Mouse (Mus musculus): ENCODE data around the gene Magi1. TPM values are rescaled to one million over a fixed set of nuclear protein-coding genes. Genes with fewer than 3 reads are reported as not detected.
A peak's percentile ranks its signal among the peaks of the same experiment; 100 is the strongest.

The Magi1 gene
- polyA plus RNA-seq, 1 experiment from 2014 or later = 1.9 TPM

- ATAC-seq (no peak), DNase-seq (no peak)
- no peaks in the 10 kb centered on the region for H3K36me3 ChIP-seq (replicated peaks; ENCODE audit: insufficient read depth, low read length)
- no peak overlapping the region for H3K4me3 ChIP-seq (ENCODE audit: low read depth, low read length)
- no peaks in the 10 kb centered on the region for H3K4me1 ChIP-seq (ENCODE audit: insufficient read depth)
- no peak overlapping the region for H3K9ac ChIP-seq (replicated peaks)
- no peaks in the 10 kb centered on the region for H3K27me3 ChIP-seq (ENCODE audit: insufficient read depth, low read length)
- no peak overlapping the region for H3K4me2 ChIP-seq (ENCODE audit: low read depth, low read length)
- H3K9me3 ChIP-seq (ENCODE audit: low read length) = no peaks in the 10 kb centered on the region
- 88% methylated on average over 10 of the region's 10 CpGs for WGBS (ENCODE audit: insufficient replicate concordance)
- no peak overlapping the region for H3K27ac ChIP-seq (ENCODE audit: low read depth)
- TF ChIP-seq CTCF (IDR thresholded peaks at IDR 0.05; ENCODE audit: low read depth) = no peak
- TF ChIP-seq EP300 (IDR thresholded peaks at IDR 0.05; ENCODE audit: low read depth) = no peak
These were observed 18.1 kb upstream of the Magi1 start for GRCm38 (mm10) chr6:94301804-94302203.

GRCm38 (mm10) chr6:94300562-94300961 is 16.8 kb upstream of the Magi1 start:
- Histone ChIP-seq H3K36me3 (replicated peaks; ENCODE audit: insufficient read depth, low read length) (no peaks in the 10 kb centered on the region), H3K4me1 (ENCODE audit: insufficient read depth) (no peaks in the 10 kb centered on the region), H3K4me3 (ENCODE audit: low read depth, low read length) (no peak overlapping the region), H3K27ac (ENCODE audit: low read depth) (no peak overlapping the region), H3K27me3 (ENCODE audit: insufficient read depth, low read length) (no peaks in the 10 kb centered on the region), H3K4me2 (ENCODE audit: low read depth, low read length) (no peak overlapping the region), H3K9ac (replicated peaks) (no peak overlapping the region), H3K9me3 (ENCODE audit: low read length) (no peaks in the 10 kb centered on the region)
- DNase-seq (no peak), ATAC-seq (0 out of 2 replicates have a peak, but pooled peaks have one; percentile 36)
- no peak for TF ChIP-seq CTCF (IDR thresholded peaks at IDR 0.05; ENCODE audit: low read depth)
- TF ChIP-seq EP300 (IDR thresholded peaks at IDR 0.05; ENCODE audit: low read depth) = no peak
- WGBS (ENCODE audit: insufficient replicate concordance) = 19% methylated on average over 3 of the region's 3 CpGs

GRCm38 (mm10) chr6:94287387-94287786 is 3.7 kb upstream of the Magi1 start:
- TF ChIP-seq EP300 (IDR thresholded peaks at IDR 0.05; ENCODE audit: low read depth) (no peak), CTCF (IDR thresholded peaks at IDR 0.05; ENCODE audit: low read depth) (peak; percentile 26)
- DNase-seq (no peak), ATAC-seq (no peak)
- Histone ChIP-seq H3K4me3 (ENCODE audit: low read depth, low read length) (no peak overlapping the region), H3K4me2 (ENCODE audit: low read depth, low read length) (no peak overlapping the region), H3K4me1 (ENCODE audit: insufficient read depth) (peaks cover 3% of the 10 kb centered on the region; the same call in 1 of the 2 replicates), H3K36me3 (replicated peaks; ENCODE audit: insufficient read depth, low read length) (no peaks in the 10 kb centered on the region), H3K9me3 (ENCODE audit: low read length) (no peaks in the 10 kb centered on the region), H3K27ac (ENCODE audit: low read depth) (no peak overlapping the region), H3K27me3 (ENCODE audit: insufficient read depth, low read length) (peaks cover 12% of the 10 kb centered on the region; the same call in 1 of the 2 replicates), H3K9ac (replicated peaks) (no peak overlapping the region)

- no peak for DNase-seq
- ATAC-seq = no peak
- H3K9me3 ChIP-seq (ENCODE audit: low read length) = no peaks in the 10 kb centered on the region
- peaks cover 17% of the 10 kb centered on the region; the same call in 1 of the 2 replicates for H3K27me3 ChIP-seq (ENCODE audit: insufficient read depth, low read length)
- 69% methylated on average over 2 of the region's 2 CpGs for WGBS (ENCODE audit: insufficient replicate concordance)
- no peak overlapping the region for H3K4me3 ChIP-seq (ENCODE audit: low read depth, low read length)
- no peak overlapping the region for H3K9ac ChIP-seq (replicated peaks)
- H3K27ac ChIP-seq (ENCODE audit: low read depth) = no peak overlapping the region
- TF ChIP-seq CTCF (IDR thresholded peaks at IDR 0.05; ENCODE audit: low read depth) (no peak), EP300 (IDR thresholded peaks at IDR 0.05; ENCODE audit: low read depth) (no peak)
- peaks cover 3% of the 10 kb centered on the region for H3K4me1 ChIP-seq (ENCODE audit: insufficient read depth)
- no peaks in the 10 kb centered on the region for H3K36me3 ChIP-seq (replicated peaks; ENCODE audit: insufficient read depth, low read length)
- no peak overlapping the region for H3K4me2 ChIP-seq (ENCODE audit: low read depth, low read length)
These were observed 2.8 kb upstream of the Magi1 start for GRCm38 (mm10) chr6:94286555-94286954.

GRCm38 (mm10) chr6:94284089-94284825 is 540 bp upstream of the Magi1 start:
- Histone ChIP-seq H3K9ac (replicated peaks) (peak overlapping the region; percentile 74), H3K27me3 (ENCODE audit: insufficient read depth, low read length) (peaks cover 21% of the 10 kb centered on the region; the same call in 1 of the 2 replicates), H3K9me3 (ENCODE audit: low read length) (no peaks in the 10 kb centered on the region), H3K4me2 (ENCODE audit: low read depth, low read length) (peak overlapping the region; percentile 80), H3K27ac (ENCODE audit: low read depth) (peak overlapping the region; percentile 94), H3K4me1 (ENCODE audit: insufficient read depth) (peaks cover 3% of the 10 kb centered on the region), H3K36me3 (replicated peaks; ENCODE audit: insufficient read depth, low read length) (no peaks in the 10 kb centered on the region), H3K4me3 (ENCODE audit: low read depth, low read length) (peak overlapping the region; percentile 68)
- DNase-seq (peak; percentile 31), ATAC-seq (peak; percentile 62)
- under 1% methylated on average over 44 of the region's 44 CpGs for whole genome bisulfite sequencing (ENCODE audit: insufficient replicate concordance)
- no peak for TF ChIP-seq EP300 (IDR thresholded peaks at IDR 0.05; ENCODE audit: low read depth)
- TF ChIP-seq CTCF (IDR thresholded peaks at IDR 0.05; ENCODE audit: low read depth) = no peak

- H3K36me3 ChIP-seq (replicated peaks; ENCODE audit: insufficient read depth, low read length) = no peaks in the 10 kb centered on the region
- H3K4me1 ChIP-seq (ENCODE audit: insufficient read depth) = peaks cover 3% of the 10 kb centered on the region
- peak overlapping the region; percentile 80 for H3K4me2 ChIP-seq (ENCODE audit: low read depth, low read length)
- TF ChIP-seq EP300 (IDR thresholded peaks at IDR 0.05; ENCODE audit: low read depth) = no peak
- TF ChIP-seq CTCF (IDR thresholded peaks at IDR 0.05; ENCODE audit: low read depth) = peak; percentile 27; the same call in 1 of the 2 replicates
- ATAC-seq (no peak), DNase-seq (peak; percentile 35)
- WGBS (ENCODE audit: insufficient replicate concordance) = 2% methylated on average over 54 of the region's 55 CpGs
- peak overlapping the region; percentile 94 for H3K27ac ChIP-seq (ENCODE audit: low read depth)
- H3K9me3 ChIP-seq (ENCODE audit: low read length) = no peaks in the 10 kb centered on the region
- H3K4me3 ChIP-seq (ENCODE audit: low read depth, low read length) = peak overlapping the region; percentile 68
- H3K9ac ChIP-seq (replicated peaks) = peak overlapping the region; percentile 74
- H3K27me3 ChIP-seq (ENCODE audit: insufficient read depth, low read length) = peaks cover 21% of the 10 kb centered on the region; the same call in 1 of the 2 replicates
These were observed 1.1 kb downstream of the Magi1 start for GRCm38 (mm10) chr6:94282301-94283241.
